Mouse (Mus musculus): Measurements from ENCODE around the gene Gpr4.

DNA sequence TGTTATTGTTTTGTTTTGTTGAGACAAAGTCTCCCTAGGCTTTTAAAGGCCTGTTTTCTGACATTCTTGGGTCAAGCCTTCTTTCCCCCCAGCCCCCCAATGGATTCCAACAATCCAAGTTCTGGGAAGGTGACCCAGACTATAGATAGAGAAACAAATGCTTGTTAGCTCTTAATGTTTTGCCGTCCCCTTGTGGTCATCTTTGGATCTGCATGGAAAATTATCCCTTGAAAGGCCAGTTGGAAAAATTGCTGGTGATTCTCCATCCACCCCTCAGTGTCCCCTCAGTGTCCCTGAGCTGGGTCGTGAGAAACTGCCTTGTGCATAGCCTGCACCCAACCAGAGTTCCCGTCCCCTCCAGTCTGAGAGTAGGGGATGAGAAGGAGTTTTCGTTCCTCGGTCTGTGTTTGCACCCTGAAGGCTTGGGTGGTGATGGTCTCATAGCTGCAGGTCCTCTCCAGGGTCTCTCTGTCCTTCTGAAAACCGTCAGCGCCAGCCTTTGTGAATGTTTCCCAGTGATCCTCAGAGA is 3.3 kb upstream of the Gpr4 start:
- TF ChIP-seq POLR2A (IDR thresholded peaks at IDR 0.05; ENCODE audit: control insufficient read depth, extremely low read depth, insufficient read depth, low read length, poor library complexity): no peak
- TF ChIP-seq CTCF (IDR thresholded peaks at IDR 0.05; ENCODE audit: borderline replicate concordance, control insufficient read depth, extremely low read depth, insufficient read depth, low read length, poor library complexity): no peak

All from thymus, adult 2 months (tissue).